Mouse (Mus musculus) MEL (cell line): ENCODE data around the gene Vmn1r69.

ENCODE experiments used
- CTCF ChIP-seq, 3 experiments: IDR thresholded peaks in 2 of 3; conservative IDR thresholded peaks in 1 of 3; 2 replicates each; pipeline ENCODE4 v1.5.1; 2011 to 2012; ENCODE audit warnings: low read length in 3 of 3, low read depth in 2 of 3, mild to moderate bottlenecking in 2 of 3, improper control_type of control experiment in 1 of 3, inconsistent platforms in 1 of 3, mixed read lengths in 1 of 3, moderate library complexity in 1 of 3; ENCODE audit not compliant: control insufficient read depth in 1 of 3, insufficient read depth in 1 of 3, poor library complexity in 1 of 3, severe bottlenecking in 1 of 3
- GATA1 ChIP-seq: IDR thresholded peaks from 2 replicates; pipeline ENCODE4 v1.6.1; 2011; ENCODE audit warnings: low read depth, low read length, improper control_type of control experiment
- HCFC1 ChIP-seq: IDR thresholded peaks from 2 replicates; pipeline ENCODE4 v1.6.1; 2012; ENCODE audit warnings: low read depth, mild to moderate bottlenecking, inconsistent platforms, low read length, improper control_type of control experiment, moderate library complexity
- JUND ChIP-seq: IDR thresholded peaks from 2 replicates; pipeline ENCODE4 v1.6.1; 2011; ENCODE audit warnings: low read depth, mild to moderate bottlenecking, improper control_type of control experiment, low read length
- KAT2A ChIP-seq: conservative IDR thresholded peaks from 2 replicates; pipeline ENCODE4 v1.6.1; 2012; ENCODE audit warnings: low read depth, low read length, improper control_type of control experiment, inconsistent platforms
- MEF2A ChIP-seq: IDR thresholded peaks from 2 replicates; pipeline ENCODE4 v1.6.1; 2014; ENCODE audit warnings: low read depth, mild to moderate bottlenecking, inconsistent platforms, low read length, improper control_type of control experiment; ENCODE audit not compliant: poor library complexity, insufficient replicate concordance, severe bottlenecking; ENCODE audit errors: extremely low read depth
- MYC ChIP-seq: IDR thresholded peaks from 2 replicates; pipeline ENCODE4 v1.6.1; 2011; ENCODE audit warnings: low read depth, mild to moderate bottlenecking, low read length, improper control_type of control experiment, moderate library complexity
- RAD21 ChIP-seq: IDR thresholded peaks from 2 replicates; pipeline ENCODE4 v1.6.1; 2011; ENCODE audit warnings: mild to moderate bottlenecking, low read depth, low read length, improper control_type of control experiment
- USF1 ChIP-seq: IDR thresholded peaks from 2 replicates; pipeline ENCODE4 v1.6.1; 2014; ENCODE audit warnings: low read depth, mild to moderate bottlenecking, inconsistent platforms, low read length, improper control_type of control experiment, moderate library complexity
- ZKSCAN1 ChIP-seq: IDR thresholded peaks from 2 replicates; pipeline ENCODE4 v1.6.1; 2012; ENCODE audit warnings: low read depth, mild to moderate bottlenecking, inconsistent platforms, low read length, improper control_type of control experiment, moderate library complexity

DNA sequence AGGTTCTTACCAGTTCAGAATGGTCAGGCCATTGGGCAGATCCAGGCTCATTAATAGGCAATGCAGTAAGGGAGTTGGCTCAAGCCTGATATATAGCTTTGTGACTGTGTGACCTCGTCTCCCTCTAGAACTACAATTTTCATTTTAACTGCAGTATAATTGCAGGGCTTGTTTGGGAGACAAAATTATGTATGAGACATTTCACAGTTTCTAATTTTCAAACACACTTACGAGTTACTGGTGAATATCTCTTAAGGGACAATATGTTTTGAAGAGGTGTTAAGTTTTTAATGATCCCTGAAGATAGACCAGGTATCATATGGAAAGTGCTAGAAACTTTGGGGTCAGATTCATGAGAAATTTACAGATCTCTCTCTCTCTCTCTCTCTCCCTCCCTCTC is 55.1 kb downstream of the Vmn1r69 start, which contains the start of gene Vmn1r68:
- no peak for TF ChIP-seq KAT2A
- no peak for TF ChIP-seq ZKSCAN1
- no peak for TF ChIP-seq MYC
- TF ChIP-seq USF1, result no peak
- TF ChIP-seq RAD21, result no peak
- no peak for TF ChIP-seq GATA1
- no peak for TF ChIP-seq CTCF (IDR thresholded peaks at IDR 0.05 in 2 of 3, conservative IDR thresholded peaks at IDR 0.05 in 1 of 3; ENCODE audit: control insufficient read depth in 1 of 3, insufficient read depth in 1 of 3, low read depth in 2 of 3, low read length in 3 of 3, poor library complexity in 1 of 3, severe bottlenecking in 1 of 3)
- no peak for TF ChIP-seq HCFC1
- no peak for TF ChIP-seq JUND
- no peak for TF ChIP-seq MEF2A
